Mouse (Mus musculus): ENCODE results near the gene E330009J07Rik.
A peak's percentile ranks its signal among the peaks of the same experiment; 100 is the strongest.

- no peak for TF ChIP-seq EP300 (IDR thresholded peaks at IDR 0.05)
- TF ChIP-seq CTCF (IDR thresholded peaks at IDR 0.05), result peak; percentile 34
These were observed 45.0 kb downstream of the E330009J07Rik start for GRCm38 (mm10) chr6:40390975-40391374.

All from lung, postnatal 0 days (tissue).